Mouse (Mus musculus): ENCODE results near the gene Vmn2r100. TPM values are rescaled to one million over a fixed set of nuclear protein-coding genes. Genes with fewer than 3 reads are reported as not detected.

Gene Vmn2r100
- not detected for total RNA-seq (2023)

GRCm38 (mm10) chr17:19504432-19504831 is at the start of gene Vmn2r100:
Gene Vmn2r100, plus strand, starts transcription at chr17:19504732.

GRCm38 (mm10) chr17:19576927-19577326 is 72.4 kb downstream of the Vmn2r100 start, which contains the start of gene Vmn2r101:
Gene Vmn2r101, plus strand, starts transcription at chr17:19577227.

Other genes starting within 250 kb of the Vmn2r100 start
- gene Vmn2r99, start 142.8 kb upstream of the Vmn2r100 start, total RNA-seq (2023): not detected
- gene Vmn2r101, start 72.5 kb downstream of the Vmn2r100 start, total RNA-seq (2023): not detected
- not detected for gene Vmn2r102, start 155.6 kb downstream of the Vmn2r100 start, total RNA-seq (2023)

Data from neutrophil, adult 83 days (primary cell).